Comparison of ENCODE assay signal across 22 mouse cellular contexts in the genomic region with DNA sequence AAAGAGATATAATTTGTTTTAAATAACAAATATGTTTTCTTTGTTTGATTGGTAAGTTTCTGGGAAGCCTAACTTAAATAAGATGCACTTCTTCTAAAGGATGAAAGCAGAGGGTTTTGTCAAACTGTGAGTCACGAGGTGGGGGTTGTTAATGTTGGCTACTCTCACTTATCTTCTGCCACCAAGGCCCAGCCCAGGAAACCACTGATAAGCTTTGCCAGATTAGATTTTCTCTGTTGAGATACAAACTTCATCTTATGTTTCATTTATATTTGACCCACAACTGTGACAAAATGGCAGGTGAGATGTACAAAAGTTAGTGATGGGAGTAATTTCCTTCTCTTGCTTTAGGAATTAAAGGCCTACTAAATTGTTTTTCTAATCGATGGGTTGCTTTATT.
DNase-seq lines count a peak whose midpoint lies in the region; ATAC-seq and TF ChIP-seq lines count a peak whose summit lies in the region.
"Had no signal": no experiment of that assay in that cellular context is flagged by ENCODE, and none has a peak within 500 bp of the region (broad histone marks: within the 10 kb centered on the region; RNA-seq: fewer than 3 reads in every experiment).

No protein-coding gene starts in this region.

- H3K4me1 ChIP-seq in liver, embryonic 14.5 days (replicated peaks; ENCODE audit: control insufficient read depth in 2 of 2, insufficient read depth in 2 of 2, low read length in 1 of 2), result peaks cover 11 to 14% of the 10 kb centered on the region in 2 experiments
- H3K4me1 ChIP-seq: embryonic facial prominence, embryonic 13.5 days; forebrain, embryonic 12.5 days; heart, embryonic 15.5 days; hindbrain, embryonic 13.5 days had no signal

- TF ChIP-seq CTCF in liver, embryonic 14.5 days (IDR thresholded peaks at IDR 0.05; ENCODE audit: low read depth), result no peak

- H3K4me3 ChIP-seq in liver, embryonic 14.5 days (ENCODE audit: insufficient read depth in 1 of 2, low read depth in 2 of 2, low read length in 2 of 2), result no peak overlapping the region
- H3K4me3 ChIP-seq: embryonic facial prominence, embryonic 13.5 days; forebrain, embryonic 12.5 days; heart, adult 2 months; heart, embryonic 15.5 days; hindbrain, embryonic 13.5 days had no signal

- peak; percentile 31; the same call in 1 of the 2 replicates for TF ChIP-seq EP300 in liver, embryonic 14.5 days (IDR thresholded peaks at IDR 0.05; ENCODE audit: low read depth)

- 26% methylated on average over 2 of the region's 2 CpGs for WGBS in liver, embryonic 14.5 days (ENCODE audit: insufficient replicate concordance)

- H3K27me3 ChIP-seq in liver, embryonic 14.5 days (ENCODE audit: control insufficient read depth, insufficient read depth, low read length), result no peaks in the 10 kb centered on the region
- H3K27me3 ChIP-seq: CH12.LX; embryonic facial prominence, embryonic 13.5 days; forebrain, embryonic 12.5 days; heart, embryonic 15.5 days; hindbrain, embryonic 13.5 days had no signal

- H3K36me3 ChIP-seq in liver, embryonic 14.5 days (replicated peaks; ENCODE audit: control insufficient read depth, insufficient read depth, low read depth), result no peaks in the 10 kb centered on the region
- H3K36me3 ChIP-seq: embryonic facial prominence, embryonic 13.5 days; forebrain, embryonic 12.5 days; heart, embryonic 15.5 days; hindbrain, embryonic 13.5 days had no signal

- DNase-seq in adrenal gland, postnatal 10 days, result peak; percentile 13
- DNase-seq in adrenal gland, postnatal 4 days (ENCODE audit: low spot score in 2 of 2), result no peak
- peak; percentile 98 for DNase-seq in 416B (ENCODE audit: low read depth)
- peak; percentile 18 for DNase-seq in MEL-GATA-1-ER (ENCODE audit: extremely low read depth, low read depth)
- no peak for DNase-seq in liver, embryonic 14.5 days (ENCODE audit: low read depth in 3 of 3, low spot score in 3 of 3)
- no peak for DNase-seq in right cerebral cortex, postnatal 36 days (ENCODE audit: low spot score in 2 of 2)
- DNase-seq in yolk sac, embryonic 10.5 days (ENCODE audit: low spot score), result no peak
- DNase-seq in embryo, embryonic 10 days (ENCODE audit: low spot score), result no peak
- DNase-seq: cerebellum, adult 11-12 months; cerebellum, adult 9-10 months; cerebellum, postnatal 25 days; gastrocnemius, postnatal 14 days; heart, adult 2 months; heart, postnatal 14 days had no signal

- no peak overlapping the region for H3K4me2 ChIP-seq in liver, embryonic 14.5 days (ENCODE audit: low read depth)
- H3K4me2 ChIP-seq: embryonic facial prominence, embryonic 13.5 days; forebrain, embryonic 12.5 days; heart, embryonic 11.5 days; heart, embryonic 15.5 days; hindbrain, embryonic 13.5 days had no signal

- no peak overlapping the region for H3K27ac ChIP-seq in liver, embryonic 14.5 days
- H3K27ac ChIP-seq: embryonic facial prominence, embryonic 13.5 days; forebrain, embryonic 12.5 days; heart, adult 2 months; heart, embryonic 15.5 days; hindbrain, embryonic 13.5 days; hindbrain, postnatal 0 days had no signal

- no peaks in the 10 kb centered on the region for H3K9me3 ChIP-seq in liver, embryonic 14.5 days (ENCODE audit: control insufficient read depth, low read length)
- H3K9me3 ChIP-seq: embryonic facial prominence, embryonic 13.5 days; forebrain, embryonic 12.5 days; heart, embryonic 15.5 days; hindbrain, embryonic 13.5 days had no signal

- no peak for ATAC-seq in liver, embryonic 14.5 days (ENCODE audit: insufficient read depth)
- ATAC-seq: forebrain, embryonic 16.5 days; hindbrain, postnatal 0 days had no signal

- no peak overlapping the region for H3K9ac ChIP-seq in liver, embryonic 14.5 days (replicated peaks)
- H3K9ac ChIP-seq: embryonic facial prominence, embryonic 13.5 days; forebrain, embryonic 12.5 days; heart, embryonic 15.5 days; hindbrain, embryonic 13.5 days had no signal

Comparison
In these comparisons a context has a peak if more than half of its experiments do, and no peak if none do; other contexts are left out.
1. DNase-seq: peak in adrenal gland, postnatal 10 days (single experiment), 416B (single experiment) and MEL-GATA-1-ER (single experiment); none in adrenal gland, postnatal 4 days (0 of 2), liver, embryonic 14.5 days (0 of 3), right cerebral cortex, postnatal 36 days (0 of 2), yolk sac, embryonic 10.5 days (single experiment) and embryo, embryonic 10 days (single experiment).